Mouse (Mus musculus): Measurements from ENCODE around the gene Ptrh2.

Ptrh2 gene

DNA sequence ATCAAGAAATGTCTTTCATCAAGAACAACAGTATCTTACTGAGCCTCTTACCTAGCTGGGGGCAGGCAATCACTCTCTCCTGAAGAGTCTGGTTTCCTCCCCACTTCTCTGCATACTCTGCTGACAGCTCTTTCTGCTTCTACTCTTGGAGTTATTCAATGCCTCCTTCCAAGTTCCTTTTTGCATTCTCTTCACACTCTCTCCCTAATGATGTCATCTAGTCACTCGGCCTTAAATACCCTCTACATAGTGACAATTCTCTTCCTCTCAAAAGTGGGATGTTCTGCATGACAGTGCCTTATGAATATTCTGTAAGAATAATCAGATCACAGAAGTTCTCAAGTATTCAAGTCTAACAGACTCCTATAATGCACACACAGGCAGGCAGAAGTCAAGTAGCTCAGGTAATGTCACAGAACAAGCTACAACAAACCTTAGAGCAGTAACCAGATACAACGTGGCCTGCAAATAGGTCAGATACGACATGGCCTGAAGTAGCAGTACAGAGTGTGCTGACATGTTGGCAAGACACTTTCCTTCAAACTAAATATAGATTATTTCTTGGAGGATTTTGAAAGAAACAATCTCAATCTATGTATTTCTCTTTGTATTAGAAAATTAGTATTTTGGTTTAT is 12.6 kb upstream of the Ptrh2 start:
- DNase-seq (ENCODE audit: low spot score) = no peak

DNA sequence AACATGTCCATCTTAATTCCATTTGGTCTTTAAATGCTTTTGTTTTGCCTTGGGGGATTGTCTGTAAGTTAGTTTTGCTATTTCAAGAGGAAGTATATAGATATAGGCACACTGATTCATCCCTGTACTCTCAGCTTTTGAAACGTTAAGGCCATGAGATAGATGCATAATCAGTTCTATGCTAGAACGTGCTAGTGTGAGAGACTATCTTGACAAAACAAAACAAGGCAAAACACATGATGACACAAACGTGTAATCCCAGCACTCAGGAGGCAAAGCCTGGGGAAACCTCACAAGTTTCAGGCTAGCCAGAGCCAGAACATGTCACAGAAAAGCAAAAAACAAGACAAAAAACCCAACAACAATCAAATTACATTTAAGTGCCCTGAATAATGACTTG is 11.0 kb upstream of the Ptrh2 start:
- no peak for DNase-seq (ENCODE audit: low spot score)

DNA sequence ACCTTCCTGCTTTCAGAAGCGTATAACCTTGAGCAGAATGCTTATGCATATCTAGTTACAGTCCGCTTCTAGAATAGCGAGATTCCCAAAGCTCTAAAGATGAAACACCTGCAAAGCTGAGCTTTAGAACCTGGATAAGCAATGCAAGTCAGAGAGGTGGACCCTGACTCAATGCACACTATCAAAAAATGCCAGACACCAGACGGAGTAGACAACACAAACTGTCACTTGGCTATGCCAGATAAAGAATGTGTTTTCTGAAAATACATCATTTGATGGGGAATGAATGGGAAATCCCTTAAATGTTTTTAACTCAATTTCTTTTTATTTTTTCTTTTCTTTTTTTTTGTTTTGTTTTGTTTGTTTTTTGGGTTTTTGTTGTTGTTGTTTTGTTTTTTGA is 8.3 kb upstream of the Ptrh2 start:
- DNase-seq (ENCODE audit: low spot score) = no peak

DNA sequence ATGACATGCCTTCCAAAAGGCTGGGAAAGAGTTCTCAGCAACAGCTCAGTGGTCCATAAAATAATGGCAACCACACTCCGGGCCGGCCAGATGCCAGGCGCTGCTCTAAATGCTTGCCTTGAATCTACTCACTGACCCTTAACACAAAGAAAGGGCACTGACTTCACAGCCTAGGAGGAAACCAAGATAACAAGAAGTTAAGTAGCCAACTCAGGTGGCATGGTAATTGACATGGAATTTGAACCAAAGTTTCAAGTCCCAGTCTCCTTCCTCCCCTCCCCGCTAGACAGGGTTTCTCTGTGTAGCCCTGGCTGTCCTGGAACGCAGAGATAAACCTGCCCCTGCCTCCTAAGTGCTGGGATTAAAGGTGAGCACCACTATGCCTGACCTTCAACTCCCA is 4.8 kb upstream of the Ptrh2 start:
- DNase-seq (ENCODE audit: low spot score) = no peak

DNA sequence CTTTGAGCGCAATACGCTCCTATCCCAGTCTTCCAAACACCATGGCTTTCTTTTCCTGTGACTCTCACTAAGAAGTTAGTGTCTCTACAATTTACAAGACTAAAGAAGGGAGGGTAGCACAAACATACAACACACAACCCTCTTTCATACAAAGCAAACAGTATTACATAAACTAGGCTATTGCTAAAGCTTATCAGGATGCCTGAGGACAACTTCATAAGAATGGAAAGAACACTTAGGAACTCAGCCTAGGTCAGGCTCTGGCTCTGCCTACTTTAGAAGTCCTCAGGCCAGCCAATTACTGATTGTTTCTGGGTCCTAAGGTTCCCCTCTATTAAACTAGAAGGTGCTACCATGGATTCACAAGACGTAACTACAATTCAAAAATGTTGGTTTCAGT is 3.1 kb upstream of the Ptrh2 start:
- no peak for DNase-seq (ENCODE audit: low spot score)

DNA sequence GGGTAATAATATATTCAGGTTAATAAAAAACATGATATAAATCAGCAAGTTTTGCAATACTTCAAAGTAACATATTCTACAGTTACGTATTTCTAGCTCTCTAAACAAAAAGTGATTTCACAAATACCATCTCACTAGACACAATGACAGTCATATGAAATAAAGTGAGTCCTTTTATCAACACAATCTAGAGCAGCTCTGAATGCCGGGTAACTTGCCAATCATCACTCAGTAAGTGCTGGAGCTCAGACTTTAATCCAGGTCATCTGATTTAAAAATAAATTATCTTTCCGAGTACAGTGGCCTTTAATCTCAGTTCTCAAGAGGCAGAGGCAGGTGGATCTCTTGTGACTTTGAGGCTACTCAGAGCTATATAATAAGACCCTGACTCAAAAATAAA is 2.4 kb upstream of the Ptrh2 start:
- no peak for DNase-seq (ENCODE audit: low spot score)

DNA sequence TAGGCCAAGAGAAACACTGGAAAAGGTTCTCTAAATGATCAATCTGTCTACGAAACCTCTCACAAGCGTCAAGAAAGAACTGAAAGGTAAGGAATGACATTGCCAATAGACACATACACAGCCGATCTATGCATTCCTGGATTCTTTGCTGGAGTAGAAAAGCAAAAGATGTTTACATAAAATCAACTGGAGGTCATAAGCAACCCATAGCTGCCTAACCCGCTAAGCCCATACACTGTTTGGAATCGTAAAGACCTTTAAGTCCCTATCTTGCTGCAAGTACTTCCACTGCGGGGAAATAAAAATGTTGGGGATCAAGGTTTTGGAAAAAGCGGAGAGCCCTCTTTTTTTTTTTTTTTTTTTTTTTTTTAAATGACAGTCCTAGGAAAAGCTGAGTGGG is 924 bp upstream of the Ptrh2 start:
- DNase-seq (ENCODE audit: low spot score) = no peak

DNA sequence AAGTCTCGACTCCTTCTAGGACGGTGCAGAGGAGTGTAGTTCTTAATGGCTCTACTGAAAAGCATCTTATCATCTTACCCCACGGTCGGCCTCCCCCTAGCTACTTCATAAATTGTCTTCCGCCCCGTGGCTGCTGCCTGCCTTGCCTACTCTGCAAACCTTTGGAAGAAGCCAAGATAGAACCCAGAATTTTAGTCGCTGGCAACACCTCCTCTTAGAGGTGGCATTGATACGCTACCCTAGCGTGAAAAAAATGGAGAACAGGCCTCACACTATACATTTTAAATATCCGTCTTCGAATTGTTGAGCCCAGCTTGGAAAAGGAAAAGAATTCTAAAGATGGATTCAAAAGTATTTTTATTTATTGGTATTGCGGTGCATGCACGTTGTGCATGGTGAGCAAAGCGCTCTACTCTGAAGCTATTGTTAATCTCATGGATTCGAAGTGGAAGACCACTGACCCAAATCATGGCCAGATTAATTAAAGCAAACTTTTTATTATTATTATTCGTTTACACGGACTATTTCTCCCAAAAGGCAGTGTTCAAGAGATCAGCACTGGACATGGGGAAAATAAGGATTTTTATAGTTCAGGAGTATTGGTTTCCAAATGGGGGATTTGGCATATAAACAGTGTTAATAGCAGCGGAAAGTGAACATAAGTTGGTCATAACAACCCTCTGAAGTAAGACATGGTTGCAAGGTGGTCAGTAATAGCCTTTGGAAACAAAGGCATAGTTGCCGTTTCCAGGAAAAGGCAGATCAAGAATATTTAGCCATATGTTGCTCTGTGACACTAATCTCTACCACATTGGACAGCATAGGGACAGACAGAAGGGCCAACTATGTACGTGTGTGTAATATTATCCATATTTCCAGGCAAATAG is 584 bp downstream of the Ptrh2 start:
- DNase-seq (ENCODE audit: low spot score) = no peak

DNA sequence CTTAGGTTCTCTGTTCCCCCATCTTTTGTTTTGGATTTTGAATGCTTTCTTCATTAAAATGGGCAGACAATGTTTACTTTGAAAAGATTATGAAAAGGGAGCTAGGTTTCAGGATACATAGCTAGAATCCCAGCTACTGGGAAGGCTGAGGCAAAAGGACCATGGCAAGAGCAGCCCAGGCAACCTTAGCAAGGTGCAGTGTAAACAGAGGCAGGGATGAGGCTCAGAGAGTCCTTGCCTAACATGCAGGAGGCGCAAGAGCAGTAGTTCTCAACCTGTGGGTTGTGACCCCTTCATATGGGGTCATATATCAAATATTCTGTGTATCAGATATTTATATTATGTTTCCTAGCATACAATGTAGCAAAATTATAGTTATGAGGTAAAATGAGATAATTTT is 1.6 kb downstream of the Ptrh2 start:
- DNase-seq (ENCODE audit: low spot score) = no peak

DNA sequence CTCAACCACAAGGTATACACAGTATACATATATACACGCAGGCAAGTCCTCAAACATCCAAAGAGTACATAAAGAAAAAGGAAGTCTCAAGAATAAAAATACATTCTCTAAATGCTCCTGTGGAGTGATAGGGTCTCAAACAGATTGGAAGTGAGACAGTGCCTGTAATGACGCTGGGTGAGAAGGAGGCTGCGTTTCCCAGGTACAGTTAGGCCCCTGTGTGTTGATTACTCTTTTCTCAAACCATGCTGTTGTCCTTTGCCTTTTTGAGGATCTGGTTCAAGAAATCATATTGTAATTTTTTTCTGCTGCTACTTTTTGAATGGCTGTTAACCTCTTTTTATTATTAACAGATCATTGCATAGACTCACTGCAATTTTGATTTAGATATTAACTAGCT is 6.6 kb downstream of the Ptrh2 start:
- no peak for DNase-seq (ENCODE audit: low spot score)

DNA sequence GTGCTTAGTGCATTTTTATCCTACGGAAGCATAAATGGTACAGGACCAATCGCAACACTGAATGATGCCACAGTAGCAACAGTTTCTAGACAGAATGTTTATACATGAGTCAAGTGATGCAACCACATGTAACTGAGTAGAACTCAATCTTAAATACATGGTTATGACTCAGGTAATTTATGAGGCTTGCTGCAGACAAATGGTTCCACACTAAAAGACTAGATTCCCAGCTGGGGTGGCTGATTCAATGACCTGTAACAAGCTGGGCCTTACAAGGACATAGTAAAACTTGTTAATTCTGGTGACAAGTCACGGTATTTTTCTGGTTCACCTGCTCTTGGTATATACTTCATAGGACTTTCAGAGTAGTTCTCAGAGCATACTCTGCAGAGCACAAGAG is 7.7 kb downstream of the Ptrh2 start:
- DNase-seq (ENCODE audit: low spot score) = peak; percentile 33

DNA sequence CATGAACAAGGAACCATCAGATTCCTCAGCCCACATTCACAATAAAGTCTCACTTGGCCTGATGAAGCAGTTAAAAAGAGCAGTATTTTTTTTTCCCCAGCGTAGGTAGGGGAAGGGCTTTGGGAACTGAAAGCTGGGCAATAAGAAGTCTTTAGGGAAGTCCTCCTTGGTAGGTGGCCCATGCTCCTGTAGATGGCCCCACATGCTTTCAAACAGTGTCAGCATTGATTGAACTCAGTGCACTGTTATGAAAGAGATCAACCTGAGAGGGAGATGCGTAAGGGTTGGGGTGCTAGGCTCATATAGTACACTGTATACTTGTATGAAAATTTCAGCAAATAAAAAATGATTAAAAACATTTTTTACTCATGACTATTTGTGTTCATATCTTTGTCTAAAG is 8.2 kb downstream of the Ptrh2 start:
- no peak for DNase-seq (ENCODE audit: low spot score)

DNA sequence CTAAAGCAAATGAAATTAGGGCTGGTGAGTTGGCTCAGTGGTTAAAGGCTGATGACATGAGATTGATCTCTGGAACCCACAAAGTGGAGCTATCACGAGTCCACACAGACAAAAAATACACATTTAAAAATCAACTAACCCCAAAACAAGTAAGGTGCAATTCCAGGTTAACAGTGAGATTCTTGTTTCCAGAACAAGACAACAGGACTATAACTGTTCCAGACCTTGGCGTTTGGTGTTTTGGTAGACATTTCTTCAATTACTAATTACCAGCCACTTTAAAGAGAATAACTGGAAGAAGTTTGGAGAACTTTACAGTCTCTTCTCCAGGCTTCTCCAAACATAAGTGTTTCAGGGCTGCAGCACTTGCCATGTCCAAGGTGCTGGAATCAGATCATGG is 8.8 kb downstream of the Ptrh2 start:
- no peak for DNase-seq (ENCODE audit: low spot score)

DNA sequence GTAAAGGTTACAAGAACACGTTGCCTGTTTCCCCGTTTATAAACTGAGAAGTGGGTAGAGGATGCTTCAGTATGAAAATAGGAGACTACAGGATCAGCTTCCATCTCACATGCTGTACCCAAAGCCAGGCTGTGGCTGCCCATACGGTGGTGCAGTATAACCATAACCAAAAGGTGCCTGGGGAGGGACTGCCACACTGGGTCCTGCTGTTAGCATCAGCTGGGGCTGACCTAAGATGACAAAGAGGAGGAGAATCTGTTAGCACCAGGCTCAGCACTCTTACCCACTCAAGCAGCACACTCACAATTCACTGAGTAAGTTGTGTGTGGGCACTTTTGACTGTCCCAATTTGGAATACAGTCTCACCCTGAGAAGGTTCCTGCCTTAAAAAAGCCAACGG is 11.7 kb downstream of the Ptrh2 start:
- no peak for DNase-seq (ENCODE audit: low spot score)

DNA sequence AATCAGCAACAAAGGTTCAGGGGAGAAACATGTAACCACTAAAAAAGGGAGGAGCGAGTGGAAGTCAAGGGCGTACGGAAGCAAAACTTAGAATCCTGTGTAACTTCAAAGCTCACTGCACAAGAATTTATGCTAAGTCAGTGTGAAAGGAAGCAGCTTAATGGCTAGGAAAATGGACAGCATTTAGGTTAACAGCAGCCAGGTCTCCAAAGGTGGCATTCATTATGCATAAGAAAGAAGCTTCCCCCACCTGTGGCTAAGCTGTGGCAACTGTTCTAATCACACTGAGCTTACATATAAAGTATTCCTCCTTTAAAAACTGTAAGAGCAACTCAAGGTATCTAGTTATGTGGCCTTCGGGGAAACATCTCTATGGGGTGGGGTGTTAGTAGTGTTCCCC is 17.4 kb downstream of the Ptrh2 start:
- DNase-seq (ENCODE audit: low spot score) = no peak

DNA sequence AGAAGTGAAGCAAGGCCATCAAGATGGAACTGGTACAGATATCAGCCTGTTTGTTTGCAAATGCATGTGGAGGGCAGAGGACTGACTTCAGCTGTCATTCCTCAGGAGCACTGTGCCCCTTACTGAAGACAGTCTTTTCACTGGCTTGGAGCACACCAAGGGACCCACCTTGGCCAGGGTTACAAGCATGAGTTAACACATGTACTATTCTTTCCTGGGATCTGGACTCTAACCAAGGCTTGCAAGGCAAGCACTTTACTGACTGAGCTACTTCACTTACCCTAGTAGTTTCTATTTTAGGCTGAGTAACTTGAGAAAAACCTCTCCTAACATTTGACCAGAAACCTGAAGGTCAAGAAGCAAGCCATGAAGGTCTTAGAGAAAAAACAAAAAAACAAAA is 30.8 kb downstream of the Ptrh2 start:
- DNase-seq (ENCODE audit: low spot score) = no peak

DNA sequence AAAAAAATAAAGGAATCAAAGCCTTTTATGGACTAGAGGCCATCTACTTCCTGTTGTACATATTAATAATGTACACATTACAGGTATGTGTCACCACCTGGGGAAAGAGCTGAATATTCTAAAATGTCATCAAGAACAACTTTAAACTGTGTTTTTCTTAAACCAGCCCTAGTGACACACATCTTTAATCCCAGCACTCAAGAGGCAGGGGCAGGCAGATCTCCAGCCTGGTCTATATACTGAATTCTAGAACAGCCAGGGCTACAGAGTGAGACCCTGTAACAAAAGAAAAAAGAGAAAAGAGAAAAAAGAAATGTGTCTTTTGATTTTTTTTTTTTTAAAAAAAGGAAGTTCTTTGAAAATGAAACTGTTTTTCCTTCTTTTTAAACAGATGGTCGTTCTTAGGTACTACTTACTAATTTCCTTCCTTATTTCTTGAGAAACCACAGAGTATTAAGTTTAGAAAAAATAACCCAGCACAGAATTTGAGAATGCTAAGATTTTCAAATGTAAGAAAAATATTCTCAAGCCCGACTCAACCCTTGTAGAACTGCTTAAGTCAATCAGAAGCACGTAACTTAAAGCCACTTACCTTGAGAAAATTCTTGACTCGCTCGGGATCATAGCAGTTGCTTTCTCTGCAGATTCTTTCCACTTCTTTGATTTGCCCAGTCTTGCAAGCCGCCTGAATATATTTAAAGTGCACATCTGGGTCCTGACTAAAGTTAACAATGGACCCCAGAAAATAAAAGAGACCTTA is 33.7 kb downstream of the Ptrh2 start:
- DNase-seq (ENCODE audit: low spot score) = no peak

DNA sequence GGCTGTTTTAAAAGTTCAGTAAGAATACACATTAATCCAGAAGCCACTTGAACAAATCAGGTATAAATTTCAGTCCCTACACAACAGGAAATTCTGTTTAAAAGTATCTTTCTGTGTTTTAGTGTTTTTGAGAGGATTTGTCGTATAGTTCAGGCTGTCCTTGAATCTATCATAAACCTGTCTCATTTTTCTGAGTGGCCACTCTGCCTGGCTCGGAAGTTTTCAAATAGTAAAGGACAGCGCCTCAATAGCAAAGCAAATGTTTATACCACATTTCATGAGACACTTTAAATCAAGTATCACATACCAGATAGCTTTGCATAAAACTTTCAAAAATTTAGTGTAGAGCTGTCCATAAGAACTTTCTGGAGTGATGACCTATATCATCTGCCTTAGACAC is 34.6 kb downstream of the Ptrh2 start:
- DNase-seq (ENCODE audit: low spot score) = no peak

DNA sequence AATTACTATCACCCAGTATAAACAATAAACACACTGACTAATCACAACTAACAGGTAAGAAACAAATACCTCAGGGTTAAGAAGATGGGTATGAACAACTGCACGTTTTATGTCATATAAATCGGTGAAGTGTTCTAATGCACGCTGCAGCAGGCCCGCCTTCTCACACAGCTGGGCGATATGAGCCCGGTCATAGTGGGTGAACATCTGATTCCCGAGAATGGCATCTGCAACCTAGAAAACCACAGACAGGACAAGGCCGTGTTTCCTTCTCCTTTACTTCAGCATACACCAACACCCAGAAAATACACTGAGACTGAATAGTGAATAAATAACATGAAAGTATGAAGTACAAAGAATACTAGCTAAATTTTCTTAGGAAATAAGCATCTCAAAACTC is 35.6 kb downstream of the Ptrh2 start:
- no peak for DNase-seq (ENCODE audit: low spot score)

DNA sequence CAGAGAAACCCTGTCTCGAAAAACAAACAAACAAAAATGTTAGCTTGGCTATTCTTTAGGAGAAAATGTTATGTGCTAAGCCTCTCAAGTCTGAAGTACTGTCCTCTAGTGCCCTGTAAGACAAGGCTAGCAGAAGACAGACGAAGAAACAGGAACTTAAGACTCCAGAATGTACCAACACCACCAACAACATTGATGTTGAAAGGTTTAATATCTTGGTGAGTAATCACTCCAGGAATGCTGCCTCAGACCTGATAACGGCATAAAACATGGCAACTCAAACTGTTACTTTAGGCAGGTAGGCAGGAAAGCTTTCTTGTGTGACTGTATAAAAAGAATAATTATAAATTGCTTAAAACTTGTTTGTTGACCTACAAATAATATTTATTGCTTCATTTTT is 40.2 kb downstream of the Ptrh2 start:
- no peak for DNase-seq (ENCODE audit: low spot score)

DNA sequence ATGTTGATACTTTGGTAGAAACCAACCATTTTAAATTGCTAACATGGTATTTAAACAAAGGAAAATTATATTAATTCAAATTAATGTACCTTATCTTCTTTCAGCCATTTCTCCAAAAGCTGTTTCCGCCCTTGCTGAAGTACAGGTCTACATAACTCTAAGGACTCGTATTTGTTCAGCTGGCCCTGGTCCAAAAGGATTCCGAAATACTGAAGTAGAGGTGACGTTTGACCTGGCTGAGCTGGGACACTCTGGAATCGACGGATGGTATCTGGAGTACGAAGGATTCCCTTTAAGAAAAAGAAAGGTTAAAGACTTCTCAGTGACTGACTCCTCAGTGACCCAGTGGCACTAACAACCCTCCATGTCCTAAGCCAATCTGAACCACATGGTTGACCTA is 41.2 kb downstream of the Ptrh2 start:
- DNase-seq (ENCODE audit: low spot score) = no peak

DNA sequence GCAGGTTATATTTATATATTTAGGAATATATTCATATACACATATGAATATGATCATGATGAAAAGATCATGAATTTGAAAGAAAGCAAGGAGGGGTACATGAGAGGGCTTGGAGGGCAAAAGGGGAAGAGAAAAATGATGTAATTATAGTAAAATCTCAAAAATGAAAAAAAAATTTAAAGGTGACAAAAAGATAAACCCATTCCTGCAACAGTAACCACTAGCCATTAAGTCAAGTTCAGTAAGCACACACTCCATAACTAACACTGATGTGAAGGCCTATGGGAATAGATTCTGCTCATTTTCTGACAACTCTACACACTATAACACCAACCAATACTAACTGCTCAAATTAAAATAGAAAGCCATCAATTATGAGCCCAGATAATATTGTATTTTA is 41.8 kb downstream of the Ptrh2 start:
- no peak for DNase-seq (ENCODE audit: low spot score)

DNA sequence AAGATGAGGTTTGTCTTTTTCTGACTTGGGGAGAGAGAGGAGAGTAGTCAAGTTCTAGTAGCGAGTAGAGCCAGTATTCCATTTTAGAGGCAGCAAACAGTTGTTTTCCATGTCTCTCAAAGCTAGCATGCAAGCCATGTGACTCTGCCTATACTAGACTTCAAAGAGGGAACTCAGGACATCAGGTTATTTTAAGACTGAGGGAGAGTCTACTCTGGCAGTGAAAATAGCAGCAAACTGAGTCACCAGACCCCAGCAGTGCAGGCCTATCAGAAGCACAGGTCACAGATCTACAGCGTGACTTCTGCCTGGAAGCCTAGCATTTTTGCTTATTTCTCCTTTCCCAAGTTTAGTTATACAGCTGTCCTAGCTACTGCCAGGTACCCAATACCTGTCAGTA is 47.7 kb downstream of the Ptrh2 start:
- DNase-seq (ENCODE audit: low spot score) = no peak
